Mouse (Mus musculus) limb, embryonic 15.5 days (tissue): ENCODE measurements around the gene Ddx5. TPM values are rescaled to one million over a fixed set of nuclear protein-coding genes. Genes with fewer than 3 reads are reported as not detected.

Experiments
- ATAC-seq: fragments of 200-750 bp; cut with Nextera tagmentation; 2 replicates; pipeline ENCODE4 v1.8.0; 2017; ENCODE audit warnings: low read depth, moderate TSS enrichment; ENCODE audit not compliant: insufficient number of reproducible peaks, low FRiP score, low TSS enrichment
- H3K27ac ChIP-seq: fragments of 300-500 bp; sonication (generic); 2 replicates; pipeline ENCODE4 v1.5.1; 2015; ENCODE audit warnings: moderate library complexity, mild to moderate bottlenecking, inconsistent platforms
- H3K27me3 ChIP-seq: fragments of 300-500 bp; sonication (generic); 2 replicates; pipeline ENCODE4 v1.6.1; 2015; ENCODE audit warnings: inconsistent platforms
- H3K36me3 ChIP-seq: fragments of 300-500 bp; sonication (generic); 2 replicates; pipeline ENCODE4 v1.6.1; 2015; ENCODE audit warnings: inconsistent platforms
- H3K4me1 ChIP-seq: fragments of 300-500 bp; sonication (generic); 2 replicates; pipeline ENCODE4 v1.6.1; 2015; ENCODE audit warnings: inconsistent platforms
- H3K4me2 ChIP-seq: fragments of 300-500 bp; sonication (generic); 2 replicates; pipeline ENCODE4 v1.6.1; 2015; ENCODE audit warnings: mild to moderate bottlenecking, inconsistent platforms
- H3K4me3 ChIP-seq: fragments of 300-500 bp; sonication (generic); 2 replicates; pipeline ENCODE4 v1.5.1; 2015; ENCODE audit warnings: mild to moderate bottlenecking, inconsistent platforms
- H3K9ac ChIP-seq: fragments of 300-500 bp; sonication (generic); 2 replicates; pipeline ENCODE4 v1.6.1; 2015; ENCODE audit warnings: inconsistent platforms
- H3K9me3 ChIP-seq: fragments of 300-500 bp; sonication (generic); 2 replicates; pipeline ENCODE4 v1.6.1; 2016; ENCODE audit warnings: inconsistent platforms
- WGBS: fragments of 180-500 bp; shearing (Covaris S2); methylation state at CpG from one replicate; pipeline ENCODE4 v1.1.7; 2015; 5-methylcytosine and 5-hydroxymethylcytosine counted together
- polyA plus RNA-seq: library from polyadenylated mRNA; unstranded; fragments of >200 nt; fragmentation: Nextera tagmentation; extraction: Ambion mirVana; gene quantifications from 2 replicates; pipeline ENCODE4 v1.2.1, GENCODE M21; 2015

Ddx5 gene
- polyA plus RNA-seq, 1 experiment from 2014 or later: 288 TPM

GRCm38 (mm10) chr11:106778132-106778531 is 10.9 kb downstream of the Ddx5 start:
- H3K36me3 ChIP-seq: peaks cover 47% of the 10 kb centered on the region
- peaks cover 10% of the 10 kb centered on the region for H3K4me1 ChIP-seq
- 87% methylated on average over 7 of the region's 7 CpGs for WGBS
- peak overlapping the region; percentile 60 for H3K4me2 ChIP-seq
- no peaks in the 10 kb centered on the region for H3K27me3 ChIP-seq
- no peaks in the 10 kb centered on the region for H3K9me3 ChIP-seq
- H3K4me3 ChIP-seq: 0 out of 2 replicates have a peak overlapping the region, but pooled peaks have one; percentile 85
- H3K27ac ChIP-seq: no peak overlapping the region
- no peak overlapping the region for H3K9ac ChIP-seq
- ATAC-seq: no peak

- WGBS: 84% methylated on average over 3 of the region's 3 CpGs
Measured at GRCm38 (mm10) chr11:106777395-106777794, 11.6 kb downstream of the Ddx5 start.

GRCm38 (mm10) chr11:106776960-106777359 is 12.0 kb downstream of the Ddx5 start:
- no peak overlapping the region for H3K9ac ChIP-seq
- H3K9me3 ChIP-seq: no peaks in the 10 kb centered on the region
- no peaks in the 10 kb centered on the region for H3K27me3 ChIP-seq
- H3K4me3 ChIP-seq: no peak overlapping the region
- H3K4me2 ChIP-seq: no peak overlapping the region
- H3K36me3 ChIP-seq: peaks cover 47% of the 10 kb centered on the region
- H3K27ac ChIP-seq: no peak overlapping the region
- WGBS: 87% methylated on average over 4 of the region's 4 CpGs
- ATAC-seq: no peak
- peaks cover 5% of the 10 kb centered on the region for H3K4me1 ChIP-seq

More at GRCm38 (mm10) chr11:106777395-106777794, 11.6 kb downstream of the Ddx5 start:
- Histone ChIP-seq H3K9me3 (no peaks in the 10 kb centered on the region), H3K4me3 (no peak overlapping the region), H3K36me3 (peaks cover 47% of the 10 kb centered on the region), H3K27ac (no peak overlapping the region), H3K4me1 (peaks cover 5% of the 10 kb centered on the region), H3K27me3 (no peaks in the 10 kb centered on the region), H3K9ac (no peak overlapping the region), H3K4me2 (no peak overlapping the region)
- ATAC-seq: no peak

- WGBS: 93% methylated on average over 9 of the region's 9 CpGs
Measured at GRCm38 (mm10) chr11:106773061-106773460, 15.9 kb downstream of the Ddx5 start.

GRCm38 (mm10) chr11:106770195-106770974 is 18.6 kb downstream of the Ddx5 start:
- Histone ChIP-seq H3K27ac (no peak overlapping the region), H3K9ac (no peak overlapping the region), H3K36me3 (peaks cover 87% of the 10 kb centered on the region), H3K27me3 (no peaks in the 10 kb centered on the region), H3K4me2 (no peak overlapping the region), H3K9me3 (no peaks in the 10 kb centered on the region), H3K4me1 (no peaks in the 10 kb centered on the region), H3K4me3 (no peak overlapping the region)
- 94% methylated on average over 9 of the region's 9 CpGs for WGBS
- ATAC-seq: no peak

More at GRCm38 (mm10) chr11:106773061-106773460, 15.9 kb downstream of the Ddx5 start:
- no peak overlapping the region for H3K27ac ChIP-seq
- no peaks in the 10 kb centered on the region for H3K9me3 ChIP-seq
- no peak overlapping the region for H3K4me2 ChIP-seq
- H3K27me3 ChIP-seq: no peaks in the 10 kb centered on the region
- no peak for ATAC-seq
- H3K9ac ChIP-seq: no peak overlapping the region
- peaks cover 5% of the 10 kb centered on the region for H3K4me1 ChIP-seq
- no peak overlapping the region for H3K4me3 ChIP-seq
- H3K36me3 ChIP-seq: peaks cover 70% of the 10 kb centered on the region

GRCm38 (mm10) chr11:106767516-106767915 is 21.5 kb downstream of the Ddx5 start:
- H3K27ac ChIP-seq: no peak overlapping the region
- peaks cover 6% of the 10 kb centered on the region for H3K4me1 ChIP-seq
- no peaks in the 10 kb centered on the region for H3K9me3 ChIP-seq
- no peak overlapping the region for H3K4me3 ChIP-seq
- no peak overlapping the region for H3K9ac ChIP-seq
- peaks cover 68% of the 10 kb centered on the region for H3K36me3 ChIP-seq
- H3K4me2 ChIP-seq: no peak overlapping the region
- no peak for ATAC-seq
- H3K27me3 ChIP-seq: no peaks in the 10 kb centered on the region
- 95% methylated on average over 4 of the region's 4 CpGs for WGBS

GRCm38 (mm10) chr11:106766611-106767162 is 22.3 kb downstream of the Ddx5 start:
- Histone ChIP-seq H3K36me3 (peaks cover 62% of the 10 kb centered on the region), H3K9ac (no peak overlapping the region), H3K4me2 (no peak overlapping the region), H3K4me3 (no peak overlapping the region), H3K9me3 (no peaks in the 10 kb centered on the region), H3K27me3 (no peaks in the 10 kb centered on the region), H3K27ac (no peak overlapping the region), H3K4me1 (peaks cover 8% of the 10 kb centered on the region)
- no peak for ATAC-seq
- WGBS: 91% methylated on average over 4 of the region's 4 CpGs

GRCm38 (mm10) chr11:106762800-106763185 is 26.2 kb downstream of the Ddx5 start:
- Histone ChIP-seq H3K9ac (no peak overlapping the region), H3K4me1 (peaks cover 8% of the 10 kb centered on the region), H3K27me3 (no peaks in the 10 kb centered on the region), H3K4me3 (no peak overlapping the region), H3K4me2 (no peak overlapping the region), H3K27ac (peak overlapping the region; percentile 66; the same call in 1 of the 2 replicates), H3K36me3 (peaks cover 31% of the 10 kb centered on the region), H3K9me3 (no peaks in the 10 kb centered on the region)
- ATAC-seq: no peak
- 68% methylated on average over 9 of the region's 9 CpGs for WGBS

- H3K9me3 ChIP-seq: no peaks in the 10 kb centered on the region
- peak; percentile 52 for ATAC-seq
- H3K27me3 ChIP-seq: no peaks in the 10 kb centered on the region
- no peak overlapping the region for H3K4me2 ChIP-seq
- peaks cover 26% of the 10 kb centered on the region for H3K36me3 ChIP-seq
- peak overlapping the region; percentile 66; the same call in 1 of the 2 replicates for H3K27ac ChIP-seq
- 29% methylated on average over 5 of the region's 5 CpGs for WGBS
- peaks cover 8% of the 10 kb centered on the region for H3K4me1 ChIP-seq
- H3K9ac ChIP-seq: no peak overlapping the region
- H3K4me3 ChIP-seq: no peak overlapping the region
Measured at GRCm38 (mm10) chr11:106762139-106762799, 26.7 kb downstream of the Ddx5 start.

GRCm38 (mm10) chr11:106760511-106760910 is 28.5 kb downstream of the Ddx5 start:
- WGBS: 86% methylated on average over 5 of the region's 5 CpGs
- ATAC-seq: no peak
- Histone ChIP-seq H3K4me1 (peaks cover 8% of the 10 kb centered on the region), H3K36me3 (peaks cover 11% of the 10 kb centered on the region), H3K27me3 (no peaks in the 10 kb centered on the region), H3K9ac (no peak overlapping the region), H3K27ac (no peak overlapping the region), H3K4me2 (no peak overlapping the region), H3K9me3 (no peaks in the 10 kb centered on the region), H3K4me3 (no peak overlapping the region)

GRCm38 (mm10) chr11:106759028-106759427 is 30.0 kb downstream of the Ddx5 start:
- 91% methylated on average over 3 of the region's 3 CpGs for WGBS

GRCm38 (mm10) chr11:106755583-106755982 is 33.4 kb downstream of the Ddx5 start:
- H3K36me3 ChIP-seq: no peaks in the 10 kb centered on the region
- 74% methylated on average over 5 of the region's 5 CpGs for WGBS

More at GRCm38 (mm10) chr11:106759028-106759427, 30.0 kb downstream of the Ddx5 start:
- H3K9me3 ChIP-seq: no peaks in the 10 kb centered on the region
- H3K9ac ChIP-seq: no peak overlapping the region
- H3K4me1 ChIP-seq: peaks cover 8% of the 10 kb centered on the region
- no peak overlapping the region for H3K4me2 ChIP-seq
- no peaks in the 10 kb centered on the region for H3K36me3 ChIP-seq
- no peak overlapping the region for H3K27ac ChIP-seq
- no peak overlapping the region for H3K4me3 ChIP-seq
- no peaks in the 10 kb centered on the region for H3K27me3 ChIP-seq
- ATAC-seq: no peak

More at GRCm38 (mm10) chr11:106755583-106755982, 33.4 kb downstream of the Ddx5 start:
- H3K4me3 ChIP-seq: no peak overlapping the region
- no peaks in the 10 kb centered on the region for H3K9me3 ChIP-seq
- H3K27me3 ChIP-seq: no peaks in the 10 kb centered on the region
- H3K4me1 ChIP-seq: no peaks in the 10 kb centered on the region
- H3K27ac ChIP-seq: no peak overlapping the region
- no peak overlapping the region for H3K4me2 ChIP-seq
- H3K9ac ChIP-seq: no peak overlapping the region
- no peak for ATAC-seq
